Mouse (Mus musculus): Measurements from ENCODE around the gene Sdk2.

The Sdk2 gene

GRCm38 (mm10) chr11:114066951-114067762 is at the start of gene Sdk2:
Sdk2 (minus strand) TSS chr11:114067046.
- DNase-seq (ENCODE audit: low read depth, low spot score): peak; percentile 60

GRCm38 (mm10) chr11:114115077-114115476 is 48.2 kb upstream of the Sdk2 start:
- DNase-seq (ENCODE audit: low read depth, low spot score): no peak

- DNase-seq (ENCODE audit: low read depth, low spot score): no peak
Measured at GRCm38 (mm10) chr11:114114674-114115073, 47.8 kb upstream of the Sdk2 start.

- DNase-seq (ENCODE audit: low read depth, low spot score): no peak
Measured at GRCm38 (mm10) chr11:114110851-114111250, 44.0 kb upstream of the Sdk2 start.

GRCm38 (mm10) chr11:114093636-114094035 is 26.8 kb upstream of the Sdk2 start:
- no peak for DNase-seq (ENCODE audit: low read depth, low spot score)

GRCm38 (mm10) chr11:114093175-114093574 is 26.3 kb upstream of the Sdk2 start:
- no peak for DNase-seq (ENCODE audit: low read depth, low spot score)

GRCm38 (mm10) chr11:114080606-114081005 is 13.8 kb upstream of the Sdk2 start:
- no peak for DNase-seq (ENCODE audit: low read depth, low spot score)

GRCm38 (mm10) chr11:114072644-114073043 is 5.8 kb upstream of the Sdk2 start:
- no peak for DNase-seq (ENCODE audit: low read depth, low spot score)

GRCm38 (mm10) chr11:114071998-114072397 is 5.2 kb upstream of the Sdk2 start:
- DNase-seq (ENCODE audit: low read depth, low spot score): peak; percentile 57

- no peak for DNase-seq (ENCODE audit: low read depth, low spot score)
Measured at GRCm38 (mm10) chr11:114070881-114071280, 4.0 kb upstream of the Sdk2 start.

GRCm38 (mm10) chr11:114070131-114070530 is 3.3 kb upstream of the Sdk2 start:
- DNase-seq (ENCODE audit: low read depth, low spot score): no peak

GRCm38 (mm10) chr11:114068390-114068789 is 1.5 kb upstream of the Sdk2 start:
- peak; percentile 78 for DNase-seq (ENCODE audit: low read depth, low spot score)

GRCm38 (mm10) chr11:114066098-114066950 is 522 bp downstream of the Sdk2 start:
- DNase-seq (ENCODE audit: low read depth, low spot score): no peak

GRCm38 (mm10) chr11:114065596-114065995 is 1.2 kb downstream of the Sdk2 start:
- DNase-seq (ENCODE audit: low read depth, low spot score): no peak

GRCm38 (mm10) chr11:114064871-114065388 is 1.9 kb downstream of the Sdk2 start:
- no peak for DNase-seq (ENCODE audit: low read depth, low spot score)

- no peak for DNase-seq (ENCODE audit: low read depth, low spot score)
Measured at GRCm38 (mm10) chr11:114061946-114062345, 4.9 kb downstream of the Sdk2 start.

- no peak for DNase-seq (ENCODE audit: low read depth, low spot score)
Measured at GRCm38 (mm10) chr11:114061265-114061664, 5.6 kb downstream of the Sdk2 start.

- no peak for DNase-seq (ENCODE audit: low read depth, low spot score)
Measured at GRCm38 (mm10) chr11:114056351-114056750, 10.5 kb downstream of the Sdk2 start.

GRCm38 (mm10) chr11:114054581-114055315 is 12.1 kb downstream of the Sdk2 start:
- DNase-seq (ENCODE audit: low read depth, low spot score): no peak

- no peak for DNase-seq (ENCODE audit: low read depth, low spot score)
Measured at GRCm38 (mm10) chr11:114051361-114051760, 15.5 kb downstream of the Sdk2 start.

GRCm38 (mm10) chr11:114050511-114050910 is 16.3 kb downstream of the Sdk2 start:
- DNase-seq (ENCODE audit: low read depth, low spot score): no peak

GRCm38 (mm10) chr11:114047887-114048331 is 18.9 kb downstream of the Sdk2 start:
- peak; percentile 62 for DNase-seq (ENCODE audit: low read depth, low spot score)

Measured in forelimb bud, embryonic 11.5 days (tissue).